Mouse (Mus musculus) activated CD4-positive, CD25-positive, alpha-beta regulatory T cell, adult 9 weeks (primary cell): Measurements from ENCODE around the gene H2afb2. TPM values are rescaled to one million over a fixed set of nuclear protein-coding genes. Genes with fewer than 3 reads are reported as not detected.

Experiments
- polyA plus RNA-seq: library from polyadenylated mRNA; unstranded; fragments of 100-300 nt; shearing (Covaris generic); gene quantifications from one replicate; pipeline ENCODE4 v1.2.1, GENCODE M21; 2017

H2afb2 gene
- polyA plus RNA-seq, result not detected

GRCm38 (mm10) chrX:116680878-116681277 is at the start of gene H2afb2:
H2afb2 (plus strand) TSS chrX:116681178.

Other genes starting within 250 kb of the H2afb2 start
- not detected for gene Cpxcr1, start 232.2 kb upstream of the H2afb2 start, polyA plus RNA-seq